Mouse (Mus musculus) right cerebral cortex, postnatal 36 days (tissue): ENCODE measurements around the gene Srsf5.
"Not testable (repeated sequence)": the region's sequence is repeated elsewhere in the genome, so short reads cannot be mapped to it uniquely, and the experiment has no call there.

Experiments
- DNase-seq, 2 experiments: peaks; one replicate each; pipeline ENCODE4 v3.0.0; 2022; ENCODE audit warnings: low spot score in 2 of 2, mixed read lengths in 1 of 2

The Srsf5 gene

GRCm38 (mm10) chr12:80945334-80945995 lies at the start of gene Srsf5:
TSS of gene Srsf5 (plus strand) at chr12:80945504.
- DNase-seq, result peak; percentile 96 to 97

GRCm38 (mm10) chr12:80909631-80910030 lies 35.7 kb upstream of the Srsf5 start:
- no peak for DNase-seq

GRCm38 (mm10) chr12:80917764-80918163 lies 27.5 kb upstream of the Srsf5 start:
- DNase-seq, result no peak

- DNase-seq, result no peak
These were observed 24.0 kb upstream of the Srsf5 start for GRCm38 (mm10) chr12:80921301-80921700.

GRCm38 (mm10) chr12:80922869-80923268 lies 22.4 kb upstream of the Srsf5 start:
- DNase-seq, result no peak

- DNase-seq, result no peak
These were observed 21.7 kb upstream of the Srsf5 start for GRCm38 (mm10) chr12:80923602-80924001.

GRCm38 (mm10) chr12:80924205-80924604 lies 21.1 kb upstream of the Srsf5 start:
- no peak for DNase-seq

GRCm38 (mm10) chr12:80925919-80926318 lies 19.4 kb upstream of the Srsf5 start:
- DNase-seq, result no peak

GRCm38 (mm10) chr12:80926550-80926949 lies 18.8 kb upstream of the Srsf5 start:
- DNase-seq, result no peak

GRCm38 (mm10) chr12:80927518-80927917 lies 17.8 kb upstream of the Srsf5 start:
- DNase-seq, result no peak

GRCm38 (mm10) chr12:80928881-80929280 lies 16.4 kb upstream of the Srsf5 start:
- DNase-seq, result no peak

GRCm38 (mm10) chr12:80930141-80930540 lies 15.2 kb upstream of the Srsf5 start:
- DNase-seq, result no peak

- DNase-seq, result no peak
These were observed 13.7 kb upstream of the Srsf5 start for GRCm38 (mm10) chr12:80931402-80932140.

- no peak for DNase-seq
These were observed 12.4 kb upstream of the Srsf5 start for GRCm38 (mm10) chr12:80932865-80933264.

GRCm38 (mm10) chr12:80936751-80937150 lies 8.6 kb upstream of the Srsf5 start:
- DNase-seq, result no peak

- DNase-seq, result no peak
These were observed 7.8 kb upstream of the Srsf5 start for GRCm38 (mm10) chr12:80937331-80938029.

- no peak for DNase-seq
These were observed 6.7 kb upstream of the Srsf5 start for GRCm38 (mm10) chr12:80938642-80939041.

GRCm38 (mm10) chr12:80939165-80939564 lies 6.1 kb upstream of the Srsf5 start:
- no peak for DNase-seq

GRCm38 (mm10) chr12:80941886-80942285 lies 3.4 kb upstream of the Srsf5 start:
- DNase-seq, result no peak

GRCm38 (mm10) chr12:80943395-80943794 lies 1.9 kb upstream of the Srsf5 start:
- DNase-seq, result no peak

GRCm38 (mm10) chr12:80944204-80944603 lies 1.1 kb upstream of the Srsf5 start:
- no peak for DNase-seq

GRCm38 (mm10) chr12:80944963-80945333 lies 356 bp upstream of the Srsf5 start:
- not testable (repeated sequence) for DNase-seq

- DNase-seq, result peak; percentile 91 to 94
These were observed 672 bp downstream of the Srsf5 start for GRCm38 (mm10) chr12:80945996-80946355.
